Mouse (Mus musculus): ENCODE results near the gene Epb41. TPM values are rescaled to one million over a fixed set of nuclear protein-coding genes. Genes with fewer than 3 reads are reported as not detected.

Epb41 gene
- polyA plus RNA-seq, 1 experiment = 84.7 TPM

DNA sequence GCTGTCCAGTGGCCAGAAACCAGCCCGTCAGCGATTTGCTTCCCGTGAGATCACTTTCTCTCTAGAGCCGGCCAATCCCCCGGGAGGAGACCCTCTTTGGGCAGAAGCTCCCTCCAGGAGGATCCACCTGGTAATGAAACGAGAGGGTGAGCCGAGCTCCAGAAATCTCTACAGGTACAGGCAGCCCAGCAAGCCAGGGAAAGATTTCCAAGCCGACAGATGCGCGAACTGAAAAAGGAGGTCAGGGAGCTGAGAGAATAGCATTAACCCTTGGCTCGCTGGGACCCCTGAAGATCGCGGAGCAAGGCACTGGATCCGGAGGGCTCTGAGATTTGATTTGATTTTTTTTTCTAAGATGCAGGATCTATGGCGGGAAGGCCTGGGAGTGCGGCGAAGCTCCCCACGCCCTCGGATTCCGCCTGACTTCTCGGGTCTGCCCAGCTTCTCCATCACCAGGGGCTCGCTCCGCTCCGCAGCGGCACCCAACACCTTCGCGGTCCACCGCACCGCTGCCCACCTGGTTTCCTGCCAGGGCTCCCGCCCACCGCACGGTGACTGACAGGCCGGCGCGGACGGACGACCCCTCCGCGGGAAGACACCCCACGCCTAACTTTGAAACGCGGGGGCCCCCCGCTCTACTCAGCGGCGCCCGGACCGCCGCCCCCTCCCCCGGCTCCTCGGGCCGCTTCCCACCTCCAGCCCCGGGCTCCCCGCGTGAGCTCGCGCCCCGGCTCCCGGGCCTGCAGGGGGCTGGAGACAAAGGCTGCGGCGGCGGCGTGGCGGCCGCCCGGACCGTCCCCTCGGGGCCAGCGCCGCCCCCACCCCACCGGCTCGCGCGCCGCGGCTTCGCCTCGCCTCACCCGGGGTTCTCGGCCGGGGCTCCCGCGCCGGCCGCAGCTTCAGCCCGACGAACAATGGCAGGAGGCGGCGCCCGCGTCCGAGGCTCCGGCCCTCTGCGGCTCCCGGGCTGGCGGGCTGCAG is 26.8 kb downstream of the Epb41 start:
- Histone ChIP-seq H3K4me1 (ENCODE audit: control insufficient read depth, insufficient read depth, low read length) (peaks cover 15% of the 10 kb centered on the region), H3K4me3 (ENCODE audit: insufficient read depth, low read length) (peak overlapping the region; percentile 81), H3K27ac (ENCODE audit: insufficient read depth, low read depth, low read length) (no peak overlapping the region)
- TF ChIP-seq POLR2A (IDR thresholded peaks at IDR 0.05; ENCODE audit: borderline replicate concordance, low read depth, low read length) (no peak), CTCF (IDR thresholded peaks at IDR 0.05; ENCODE audit: low read depth, low read length) (no peak)

DNA sequence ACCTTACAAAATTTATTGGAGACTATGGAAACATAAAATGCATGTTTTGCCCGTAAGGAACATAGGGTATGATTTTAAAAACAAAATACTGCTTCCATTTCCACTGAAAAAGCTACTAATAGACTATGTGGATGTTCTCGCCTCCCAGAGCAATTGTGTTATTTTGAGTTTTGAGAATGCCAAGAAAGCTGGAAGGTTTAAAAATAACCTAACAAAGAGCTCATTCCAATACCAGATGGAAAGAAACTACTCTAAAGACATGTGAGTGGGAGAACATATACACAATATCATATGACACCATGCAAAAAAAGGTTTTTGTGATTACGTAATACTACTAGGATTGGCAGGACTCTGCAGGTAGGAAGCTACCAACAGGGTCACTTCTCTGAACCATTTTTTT is 31.4 kb downstream of the Epb41 start:
- Histone ChIP-seq H3K4me1 (ENCODE audit: control insufficient read depth, insufficient read depth, low read length) (peaks cover 41% of the 10 kb centered on the region), H3K27ac (ENCODE audit: insufficient read depth, low read depth, low read length) (no peak overlapping the region), H3K4me3 (ENCODE audit: insufficient read depth, low read length) (no peak overlapping the region)
- TF ChIP-seq POLR2A (IDR thresholded peaks at IDR 0.05; ENCODE audit: borderline replicate concordance, low read depth, low read length) (no peak), CTCF (IDR thresholded peaks at IDR 0.05; ENCODE audit: low read depth, low read length) (no peak)

DNA sequence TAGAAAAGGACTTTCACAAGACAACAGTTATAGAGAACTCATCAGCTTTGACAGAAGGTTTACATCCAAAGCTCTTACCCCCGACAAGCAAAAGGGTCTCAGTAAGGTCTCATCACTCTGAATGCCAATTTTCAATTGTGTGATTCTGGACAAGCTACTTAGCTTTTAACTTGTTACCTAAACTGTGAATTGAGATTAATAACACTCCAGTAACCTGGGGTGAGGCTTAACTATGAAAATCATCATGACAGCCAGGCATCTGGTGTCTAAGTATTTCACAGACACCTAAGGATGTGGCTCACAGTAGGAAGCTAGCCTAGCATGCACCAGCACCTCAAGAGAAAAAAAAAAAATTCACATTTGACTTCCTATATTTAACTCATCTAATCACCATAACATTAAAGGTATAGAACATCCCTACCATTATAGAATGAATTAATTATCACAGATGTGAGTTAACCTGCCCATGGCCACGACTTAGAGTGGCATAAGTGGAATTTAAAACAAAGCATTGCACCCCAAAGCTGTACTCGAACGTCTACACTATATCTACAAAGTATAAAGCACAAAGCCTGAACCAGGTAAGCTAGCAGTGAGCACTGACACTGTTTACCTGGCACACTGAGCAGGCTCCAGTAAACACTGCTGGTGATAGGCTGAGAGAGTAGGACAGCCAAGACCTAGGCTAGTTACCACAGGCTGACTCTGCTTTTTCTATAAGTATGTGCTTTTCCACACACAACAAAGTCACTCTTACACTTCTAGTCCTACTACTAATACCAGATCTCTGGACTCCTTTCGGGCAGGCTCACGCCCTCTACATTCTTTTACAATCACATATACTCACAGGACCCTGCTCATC is 33.4 kb downstream of the Epb41 start:
- Histone ChIP-seq H3K4me3 (ENCODE audit: insufficient read depth, low read length) (no peak overlapping the region), H3K27ac (ENCODE audit: insufficient read depth, low read depth, low read length) (peak overlapping the region; percentile 99; the same call in 1 of the 2 replicates), H3K4me1 (ENCODE audit: control insufficient read depth, insufficient read depth, low read length) (peaks cover 49% of the 10 kb centered on the region)
- TF ChIP-seq CTCF (IDR thresholded peaks at IDR 0.05; ENCODE audit: low read depth, low read length) (no peak), POLR2A (IDR thresholded peaks at IDR 0.05; ENCODE audit: borderline replicate concordance, low read depth, low read length) (no peak)

DNA sequence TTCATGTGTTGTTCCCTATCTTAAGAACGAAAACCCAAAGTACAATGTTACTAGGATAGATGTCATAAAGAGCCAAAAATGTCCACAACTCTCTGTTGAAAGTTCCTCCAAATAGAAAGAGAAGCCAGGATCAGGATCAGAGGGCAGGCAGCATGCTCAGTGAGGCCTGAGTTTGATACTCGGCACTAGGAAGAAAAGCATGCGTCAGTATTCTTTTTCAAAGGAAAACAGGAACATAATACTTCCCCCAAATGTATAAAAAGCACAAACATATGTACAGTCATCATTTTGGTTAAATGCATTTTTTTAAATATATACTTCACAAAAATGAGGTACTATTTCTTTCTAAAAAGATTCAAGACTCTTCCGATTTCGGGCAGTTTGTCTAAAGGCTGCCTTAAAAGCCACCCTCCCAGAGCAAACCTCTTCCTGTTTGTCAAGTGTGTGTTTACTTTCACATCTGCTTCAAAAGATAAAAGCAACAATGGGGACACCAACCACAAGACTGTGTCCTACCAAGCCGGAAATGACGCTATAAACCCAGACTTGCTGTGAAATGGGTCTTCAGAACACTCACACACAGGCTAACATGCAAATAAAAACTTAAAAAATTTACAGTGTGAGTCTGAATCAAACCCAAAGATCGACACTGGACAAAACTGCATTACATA is 35.0 kb downstream of the Epb41 start:
- peak overlapping the region; percentile 99 for H3K27ac ChIP-seq (ENCODE audit: insufficient read depth, low read depth, low read length)
- H3K4me3 ChIP-seq (ENCODE audit: insufficient read depth, low read length) = peak overlapping the region; percentile 27; the same call in 1 of the 2 replicates
- peaks cover 59% of the 10 kb centered on the region for H3K4me1 ChIP-seq (ENCODE audit: control insufficient read depth, insufficient read depth, low read length)
- TF ChIP-seq POLR2A (IDR thresholded peaks at IDR 0.05; ENCODE audit: borderline replicate concordance, low read depth, low read length) (no peak), CTCF (IDR thresholded peaks at IDR 0.05; ENCODE audit: low read depth, low read length) (no peak)

DNA sequence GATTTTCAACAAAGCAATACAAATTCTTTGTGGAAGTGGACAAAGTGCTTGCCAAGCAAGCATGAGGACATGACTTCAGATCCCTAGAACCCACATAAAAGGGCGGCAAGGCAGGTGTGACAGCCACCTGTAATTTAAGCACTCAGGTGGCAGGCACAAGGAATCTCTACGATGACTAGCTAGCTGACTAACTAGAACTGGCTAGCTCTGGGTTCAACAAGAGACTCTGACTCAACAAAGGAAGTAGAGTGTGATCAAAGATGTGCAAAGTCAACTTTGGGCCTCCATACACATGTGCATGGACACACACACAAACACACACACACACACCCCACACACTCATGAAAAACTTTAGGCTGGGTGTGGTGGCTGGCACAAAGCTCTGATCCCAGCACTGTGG is 35.6 kb downstream of the Epb41 start:
- Histone ChIP-seq H3K4me3 (ENCODE audit: insufficient read depth, low read length) (peak overlapping the region; percentile 27; the same call in 1 of the 2 replicates), H3K27ac (ENCODE audit: insufficient read depth, low read depth, low read length) (peak overlapping the region; percentile 99), H3K4me1 (ENCODE audit: control insufficient read depth, insufficient read depth, low read length) (peaks cover 59% of the 10 kb centered on the region)
- TF ChIP-seq CTCF (IDR thresholded peaks at IDR 0.05; ENCODE audit: low read depth, low read length) (no peak), POLR2A (IDR thresholded peaks at IDR 0.05; ENCODE audit: borderline replicate concordance, low read depth, low read length) (no peak)

- peak overlapping the region; percentile 99 for H3K27ac ChIP-seq (ENCODE audit: insufficient read depth, low read depth, low read length)
- H3K4me1 ChIP-seq (ENCODE audit: control insufficient read depth, insufficient read depth, low read length) = peaks cover 60% of the 10 kb centered on the region
- H3K4me3 ChIP-seq (ENCODE audit: insufficient read depth, low read length) = no peak overlapping the region
These were observed 36.3 kb downstream of the Epb41 start for GRCm38 (mm10) chr4:132038809-132039208.

GRCm38 (mm10) chr4:132037991-132038390 is 37.1 kb downstream of the Epb41 start:
- H3K27ac ChIP-seq (ENCODE audit: insufficient read depth, low read depth, low read length) = peak overlapping the region; percentile 99
- no peak overlapping the region for H3K4me3 ChIP-seq (ENCODE audit: insufficient read depth, low read length)
- TF ChIP-seq CTCF (IDR thresholded peaks at IDR 0.05; ENCODE audit: low read depth, low read length) (no peak), POLR2A (IDR thresholded peaks at IDR 0.05; ENCODE audit: borderline replicate concordance, low read depth, low read length) (no peak)
- H3K4me1 ChIP-seq (ENCODE audit: control insufficient read depth, insufficient read depth, low read length) = peaks cover 62% of the 10 kb centered on the region

More at GRCm38 (mm10) chr4:132038809-132039208, 36.3 kb downstream of the Epb41 start:
- TF ChIP-seq CTCF (IDR thresholded peaks at IDR 0.05; ENCODE audit: low read depth, low read length) = no peak
- TF ChIP-seq POLR2A (IDR thresholded peaks at IDR 0.05; ENCODE audit: borderline replicate concordance, low read depth, low read length) = no peak

- peaks cover 59% of the 10 kb centered on the region for H3K4me1 ChIP-seq (ENCODE audit: control insufficient read depth, insufficient read depth, low read length)
- H3K27ac ChIP-seq (ENCODE audit: insufficient read depth, low read depth, low read length) = peak overlapping the region; percentile 35; the same call in 1 of the 2 replicates
- no peak for TF ChIP-seq CTCF (IDR thresholded peaks at IDR 0.05; ENCODE audit: low read depth, low read length)
- TF ChIP-seq POLR2A (IDR thresholded peaks at IDR 0.05; ENCODE audit: borderline replicate concordance, low read depth, low read length) = no peak
- H3K4me3 ChIP-seq (ENCODE audit: insufficient read depth, low read length) = no peak overlapping the region
These were observed 38.0 kb downstream of the Epb41 start for GRCm38 (mm10) chr4:132037137-132037536.

DNA sequence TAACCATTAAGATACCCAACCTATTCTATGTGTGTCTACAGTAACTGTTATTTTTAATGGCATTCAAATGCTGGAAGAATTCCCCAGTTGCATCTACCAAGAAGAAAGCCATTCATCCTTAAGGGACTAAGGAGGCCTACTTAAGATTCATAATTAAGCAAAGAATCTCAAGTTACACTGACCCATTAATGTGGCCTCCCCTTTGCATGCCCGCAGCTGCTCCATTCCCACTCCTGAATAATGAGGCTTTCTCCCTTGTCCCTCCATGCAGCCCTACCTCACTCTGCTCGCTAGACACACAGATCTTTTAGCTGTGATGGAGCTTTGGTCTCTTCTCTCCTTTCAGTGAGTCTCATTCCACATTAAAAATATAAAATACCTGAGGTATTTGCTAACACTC is 40.9 kb downstream of the Epb41 start:
- 0 out of 2 replicates have a peak overlapping the region, but pooled peaks have one; percentile 32 for H3K27ac ChIP-seq (ENCODE audit: insufficient read depth, low read depth, low read length)
- H3K4me3 ChIP-seq (ENCODE audit: insufficient read depth, low read length) = no peak overlapping the region
- H3K4me1 ChIP-seq (ENCODE audit: control insufficient read depth, insufficient read depth, low read length) = peaks cover 49% of the 10 kb centered on the region
- TF ChIP-seq CTCF (IDR thresholded peaks at IDR 0.05; ENCODE audit: low read depth, low read length) (no peak), POLR2A (IDR thresholded peaks at IDR 0.05; ENCODE audit: borderline replicate concordance, low read depth, low read length) (no peak)
